Mouse (Mus musculus) heart, embryonic 10.5 days (tissue): Measurements from ENCODE around the gene Camsap1. TPM values are rescaled to one million over a fixed set of nuclear protein-coding genes. Genes with fewer than 3 reads are reported as not detected.

Source experiments
- DNase-seq: peaks from one replicate; pipeline ENCODE4 v3.0.0-alpha.2; 2017; ENCODE audit warnings: low spot score
- H3K27ac ChIP-seq: fragments of 300-500 bp; sonication (generic); 2 replicates; pipeline ENCODE4 v1.5.1; 2016; ENCODE audit warnings: mild to moderate bottlenecking
- H3K27me3 ChIP-seq: fragments of 300-500 bp; sonication (generic); 2 replicates; pipeline ENCODE4 v1.6.1; 2016; ENCODE audit warnings: mild to moderate bottlenecking; ENCODE audit not compliant: poor library complexity, insufficient read depth, severe bottlenecking
- H3K36me3 ChIP-seq: fragments of 300-500 bp; sonication (generic); 2 replicates; pipeline ENCODE4 v1.6.1; 2016; ENCODE audit warnings: mild to moderate bottlenecking, moderate library complexity
- H3K4me1 ChIP-seq: fragments of 300-500 bp; sonication (generic); 2 replicates; pipeline ENCODE4 v1.6.1; 2016; ENCODE audit warnings: mild to moderate bottlenecking
- H3K4me3 ChIP-seq: fragments of 300-500 bp; sonication (generic); 2 replicates; pipeline ENCODE4 v1.5.1; 2016; ENCODE audit warnings: mild to moderate bottlenecking, moderate library complexity
- H3K9me3 ChIP-seq: fragments of 300-500 bp; sonication (generic); 2 replicates; pipeline ENCODE4 v1.6.1; 2016; ENCODE audit warnings: mild to moderate bottlenecking, moderate library complexity
- WGBS: fragments of 180-500 bp; shearing (Covaris S2); methylation state at CpG from one replicate; pipeline ENCODE4 v1.1.7; 2016; 5-methylcytosine and 5-hydroxymethylcytosine counted together
- polyA plus RNA-seq: library from polyadenylated mRNA; unstranded; fragments of >200 nt; fragmentation: Nextera tagmentation; extraction: Ambion mirVana; gene quantifications from 2 replicates; pipeline ENCODE4 v1.2.1, GENCODE M21; 2016

Camsap1 gene
- polyA plus RNA-seq, 1 experiment from 2014 or later = 13.9 TPM

DNA sequence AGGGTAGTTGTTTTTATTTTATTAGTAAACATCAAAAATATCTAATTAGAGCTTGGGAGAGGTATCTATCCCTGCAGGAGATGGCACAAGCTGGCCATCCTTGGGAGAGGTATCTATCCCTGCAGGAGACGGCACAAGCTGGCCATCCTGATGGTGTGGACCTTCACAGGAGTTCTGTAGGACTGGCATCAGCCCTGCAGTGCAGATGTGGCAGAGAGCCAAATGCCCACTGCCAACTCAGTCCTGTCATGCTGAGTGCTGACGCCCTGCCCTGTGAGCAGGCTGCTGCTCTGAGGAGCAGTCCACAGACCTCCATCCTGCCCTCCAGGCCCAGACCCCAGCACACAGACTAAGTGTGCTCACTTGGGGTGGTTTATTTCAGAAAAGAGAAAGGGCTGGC, 18.9 kb upstream of the Camsap1 start:
- WGBS = 90% methylated on average over 2 of the region's 2 CpGs

DNA sequence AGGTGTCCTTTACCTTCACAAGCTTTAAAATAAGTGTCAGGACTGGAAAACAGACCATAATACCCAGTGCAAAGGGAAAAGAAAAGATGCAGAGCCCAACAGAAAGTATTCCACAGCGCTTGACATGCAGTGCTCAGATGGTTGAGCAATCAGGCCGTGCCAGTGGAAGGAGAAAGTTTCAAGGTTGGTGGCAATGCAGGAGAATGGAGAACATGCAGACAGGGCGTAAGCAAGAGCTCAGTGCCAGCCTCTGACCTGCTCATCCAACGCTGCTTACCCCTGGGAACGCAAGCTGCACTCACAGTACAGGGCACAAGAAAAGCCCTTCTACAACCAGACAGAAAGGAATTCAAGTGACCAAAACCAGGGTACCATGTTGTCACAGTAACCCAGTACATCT, 18.1 kb upstream of the Camsap1 start:
- Histone ChIP-seq H3K9me3 (no peaks in the 10 kb centered on the region), H3K27me3 (no peaks in the 10 kb centered on the region), H3K4me1 (no peaks in the 10 kb centered on the region), H3K4me3 (no peak overlapping the region), H3K36me3 (peaks cover 90% of the 10 kb centered on the region), H3K27ac (no peak overlapping the region)
- 92% methylated on average over 5 of the region's 5 CpGs for WGBS
- no peak for DNase-seq

More for the DNA sequence above, 18.9 kb upstream of the Camsap1 start:
- Histone ChIP-seq H3K27ac (no peak overlapping the region), H3K4me1 (no peaks in the 10 kb centered on the region), H3K4me3 (no peak overlapping the region), H3K27me3 (no peaks in the 10 kb centered on the region), H3K9me3 (no peaks in the 10 kb centered on the region), H3K36me3 (peaks cover 92% of the 10 kb centered on the region)
- no peak for DNase-seq

DNA sequence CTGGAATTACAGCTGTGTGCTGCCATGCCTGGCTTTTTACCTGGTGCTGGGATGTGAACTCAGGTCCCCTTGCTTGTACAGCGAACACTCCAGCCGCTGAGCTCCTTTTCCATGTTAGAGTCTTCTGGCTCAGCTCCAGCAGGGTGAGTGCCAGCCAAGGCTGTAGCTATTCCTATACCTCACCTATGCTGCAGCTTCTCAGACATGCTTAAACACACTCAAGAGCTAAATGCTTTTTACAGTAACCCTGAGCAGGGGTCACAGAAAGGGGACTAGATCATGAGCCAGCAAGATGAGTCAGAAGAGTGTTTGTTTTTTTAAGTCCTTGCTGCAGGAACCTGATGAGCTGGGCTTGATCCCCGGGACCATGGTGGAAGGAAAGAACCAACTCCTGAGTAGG, 14.6 kb upstream of the Camsap1 start:
- H3K9me3 ChIP-seq = no peaks in the 10 kb centered on the region
- 88% methylated on average over 3 of the region's 3 CpGs for WGBS
- H3K27ac ChIP-seq = no peak overlapping the region
- peaks cover 66% of the 10 kb centered on the region for H3K36me3 ChIP-seq
- no peaks in the 10 kb centered on the region for H3K27me3 ChIP-seq
- no peaks in the 10 kb centered on the region for H3K4me1 ChIP-seq
- no peak overlapping the region for H3K4me3 ChIP-seq
- DNase-seq = no peak

DNA sequence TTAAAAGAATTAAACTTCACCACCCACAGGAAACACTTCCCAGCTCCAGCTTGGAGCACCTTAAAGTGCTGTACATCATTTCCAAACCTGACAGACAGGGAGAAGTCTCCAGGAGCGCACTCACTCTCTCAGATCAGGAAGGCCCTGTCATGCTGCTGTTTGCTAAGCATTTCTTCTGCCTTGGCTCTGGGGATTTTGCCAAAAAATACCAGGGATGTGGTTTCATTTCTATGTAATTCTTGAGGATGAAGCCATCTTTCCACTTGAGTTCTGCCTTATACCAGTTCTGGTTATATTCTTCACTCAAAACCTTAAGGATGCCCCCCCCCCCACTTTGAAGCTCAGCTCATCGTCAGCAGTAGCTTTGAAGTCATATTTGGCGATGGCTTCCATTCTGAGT, 11.7 kb upstream of the Camsap1 start:
- no peak overlapping the region for H3K27ac ChIP-seq
- DNase-seq = no peak
- H3K4me3 ChIP-seq = no peak overlapping the region
- no peaks in the 10 kb centered on the region for H3K4me1 ChIP-seq
- H3K27me3 ChIP-seq = no peaks in the 10 kb centered on the region
- H3K36me3 ChIP-seq = peaks cover 39% of the 10 kb centered on the region
- H3K9me3 ChIP-seq = no peaks in the 10 kb centered on the region
- WGBS = 85% methylated on average over 3 of the region's 3 CpGs

DNA sequence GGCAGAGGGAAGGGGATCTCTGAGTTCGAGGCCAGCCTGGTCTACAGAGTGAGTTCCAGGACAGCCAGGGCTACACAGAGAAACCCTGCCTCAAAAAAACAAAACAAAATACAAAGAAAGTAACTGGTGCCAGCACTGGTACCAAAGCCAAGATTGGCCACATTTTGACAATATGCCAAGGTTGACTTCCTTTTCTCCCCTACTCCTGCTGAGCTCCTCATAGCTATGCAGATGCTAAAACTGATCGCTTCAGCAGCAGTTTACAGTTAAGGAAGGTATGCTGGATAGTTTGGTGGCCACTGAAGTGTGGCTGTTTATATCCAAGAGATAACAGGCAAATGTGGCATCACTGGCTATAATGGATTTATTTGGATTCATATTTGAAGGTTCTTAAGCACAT, 9.2 kb upstream of the Camsap1 start:
- Histone ChIP-seq H3K36me3 (peaks cover 14% of the 10 kb centered on the region; the same call in 1 of the 2 replicates), H3K4me1 (no peaks in the 10 kb centered on the region), H3K4me3 (no peak overlapping the region), H3K9me3 (no peaks in the 10 kb centered on the region), H3K27me3 (no peaks in the 10 kb centered on the region), H3K27ac (no peak overlapping the region)
- 62% methylated on average over 2 of the region's 2 CpGs for WGBS
- no peak for DNase-seq

DNA sequence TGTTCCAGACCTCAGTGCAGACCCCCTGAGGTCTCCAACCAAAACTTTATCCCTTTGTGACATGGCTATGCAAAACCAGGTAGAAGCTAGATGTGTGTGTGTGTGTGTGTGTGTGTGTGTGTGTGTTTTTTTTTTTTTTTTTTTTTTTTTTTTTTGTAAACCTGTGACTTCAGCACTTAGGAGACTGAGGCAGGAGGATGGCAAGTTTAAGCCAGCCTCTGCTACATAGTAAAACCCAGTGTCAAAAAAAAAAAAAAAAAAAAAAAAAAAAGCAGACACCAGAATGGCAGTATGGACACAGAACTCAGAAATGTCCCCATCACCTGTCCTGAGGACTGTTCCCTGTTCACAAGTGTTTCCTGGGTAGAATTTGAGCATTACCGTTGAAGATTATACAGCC, 6.6 kb upstream of the Camsap1 start:
- no peaks in the 10 kb centered on the region for H3K4me1 ChIP-seq
- WGBS = 97% methylated on average over 1 of the region's 1 CpGs
- no peak for DNase-seq
- H3K27me3 ChIP-seq = 0 out of 2 replicates have a peak, but pooled peaks cover 9% of the 10 kb centered on the region
- H3K27ac ChIP-seq = no peak overlapping the region
- no peaks in the 10 kb centered on the region for H3K36me3 ChIP-seq
- H3K9me3 ChIP-seq = no peaks in the 10 kb centered on the region
- no peak overlapping the region for H3K4me3 ChIP-seq

DNA sequence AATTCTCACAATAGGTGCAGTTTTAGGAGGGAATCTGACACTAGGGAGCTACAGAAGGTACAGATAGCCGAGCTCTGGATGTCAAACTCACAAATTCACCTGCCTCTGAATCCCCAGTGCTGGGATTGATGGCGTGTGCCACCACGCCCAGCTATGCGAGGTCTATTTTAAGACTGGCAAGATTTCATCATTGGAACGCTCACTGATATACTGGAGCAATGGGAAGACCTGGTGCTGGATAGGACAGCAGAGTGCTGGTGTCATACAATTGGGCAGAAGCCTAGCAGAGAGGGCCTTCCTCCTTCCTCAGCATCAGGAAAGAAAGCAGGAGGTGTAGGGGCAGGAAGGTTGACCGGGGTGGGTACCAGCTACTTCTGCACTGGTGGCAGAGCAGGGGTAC, 4.7 kb upstream of the Camsap1 start:
- 80% methylated on average over 6 of the region's 6 CpGs for WGBS
- DNase-seq = no peak
- H3K27ac ChIP-seq = no peak overlapping the region
- H3K36me3 ChIP-seq = no peaks in the 10 kb centered on the region
- H3K4me1 ChIP-seq = peaks cover 9% of the 10 kb centered on the region; the same call in 1 of the 2 replicates
- H3K4me3 ChIP-seq = no peak overlapping the region
- H3K9me3 ChIP-seq = no peaks in the 10 kb centered on the region
- H3K27me3 ChIP-seq = 0 out of 2 replicates have a peak, but pooled peaks cover 9% of the 10 kb centered on the region

DNA sequence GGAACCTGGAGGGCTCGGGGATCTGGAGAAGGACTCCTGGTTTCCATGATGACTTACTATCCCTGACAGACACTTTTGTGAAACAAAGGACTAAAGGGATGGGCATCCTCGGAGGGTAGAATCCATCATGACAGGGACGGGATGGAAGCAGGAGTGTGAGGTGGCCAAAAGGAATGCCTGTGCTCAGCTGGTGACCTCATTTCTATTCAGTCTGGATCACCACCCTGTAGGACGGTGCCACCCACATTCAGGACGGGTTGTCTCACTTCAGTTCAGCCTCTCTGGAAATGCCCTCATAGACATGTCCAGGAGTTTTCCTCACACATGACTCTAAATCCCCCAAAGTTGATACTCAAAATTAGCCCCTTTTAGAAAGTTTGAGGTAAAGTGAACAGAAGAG, 3.5 kb upstream of the Camsap1 start:
- Histone ChIP-seq H3K4me3 (no peak overlapping the region), H3K4me1 (peaks cover 15% of the 10 kb centered on the region), H3K9me3 (no peaks in the 10 kb centered on the region), H3K27me3 (0 out of 2 replicates have a peak, but pooled peaks cover 9% of the 10 kb centered on the region), H3K36me3 (no peaks in the 10 kb centered on the region), H3K27ac (no peak overlapping the region)
- WGBS = 63% methylated on average over 5 of the region's 5 CpGs
- no peak for DNase-seq

DNA sequence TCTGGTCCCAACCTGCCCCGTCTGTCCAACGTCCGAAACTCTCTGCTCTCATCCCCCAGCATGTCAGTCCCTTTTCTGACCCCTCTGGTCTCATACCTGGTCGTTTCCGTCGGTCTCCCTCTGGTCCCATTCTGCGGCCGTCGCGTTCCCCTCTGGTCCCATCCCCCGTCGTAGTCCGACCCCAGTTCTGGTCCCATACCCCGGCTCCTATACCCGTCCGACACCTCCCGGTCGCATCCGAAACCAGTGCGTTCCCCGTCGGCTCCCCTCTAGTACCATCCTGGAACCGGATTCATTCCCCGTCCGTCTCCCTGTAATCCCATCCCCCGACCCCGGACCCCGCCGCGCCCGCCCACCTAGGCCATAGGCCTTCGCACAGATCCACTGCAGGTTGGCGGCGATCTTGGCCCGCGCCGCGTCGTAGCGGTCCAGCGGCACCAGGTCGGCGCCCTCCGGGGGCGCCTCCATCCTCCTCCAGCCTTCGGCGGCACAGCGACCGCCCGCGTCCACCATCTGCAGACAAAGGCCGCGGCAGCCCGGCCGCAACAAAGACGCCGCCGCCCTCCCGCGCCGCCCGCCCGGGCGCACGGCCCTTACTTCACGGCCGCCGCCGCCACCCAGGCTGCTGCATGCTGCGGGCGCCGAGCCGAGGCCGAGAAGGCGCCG, 523 bp downstream of the Camsap1 start:
- 2% methylated on average over 76 of the region's 76 CpGs for WGBS
- no peaks in the 10 kb centered on the region for H3K9me3 ChIP-seq
- peaks cover 51% of the 10 kb centered on the region for H3K4me1 ChIP-seq
- peaks cover 2% of the 10 kb centered on the region; the same call in 1 of the 2 replicates for H3K36me3 ChIP-seq
- DNase-seq = peak; percentile 79
- H3K27me3 ChIP-seq = 0 out of 2 replicates have a peak, but pooled peaks cover 9% of the 10 kb centered on the region
- peak overlapping the region; percentile 93 for H3K27ac ChIP-seq
- peak overlapping the region; percentile 70 for H3K4me3 ChIP-seq

DNA sequence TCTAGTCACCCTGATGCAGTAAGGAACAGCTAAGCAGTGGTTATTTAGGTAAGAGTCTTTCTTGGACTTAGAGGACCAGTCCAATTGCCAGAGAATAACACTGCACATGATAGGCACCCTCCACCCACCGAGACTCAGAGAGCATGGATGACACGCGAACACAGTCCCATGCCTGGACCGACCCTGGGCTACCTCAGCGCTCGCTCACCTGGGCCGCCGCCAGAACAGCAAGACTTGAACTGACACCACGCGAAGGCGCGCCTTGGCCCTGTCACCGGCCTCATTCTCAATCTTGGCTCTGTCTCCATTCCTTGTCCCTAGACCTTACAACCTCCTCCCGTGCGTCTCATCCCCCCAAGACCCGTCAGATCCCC, 1.0 kb downstream of the Camsap1 start:
- under 1% methylated on average over 16 of the region's 16 CpGs for WGBS
- DNase-seq = peak; percentile 85
- peak overlapping the region; percentile 93 for H3K27ac ChIP-seq
- H3K4me1 ChIP-seq = peaks cover 51% of the 10 kb centered on the region
- 0 out of 2 replicates have a peak, but pooled peaks cover 9% of the 10 kb centered on the region for H3K27me3 ChIP-seq
- no peaks in the 10 kb centered on the region for H3K9me3 ChIP-seq
- H3K36me3 ChIP-seq = peaks cover 2% of the 10 kb centered on the region; the same call in 1 of the 2 replicates
- H3K4me3 ChIP-seq = peak overlapping the region; percentile 70

DNA sequence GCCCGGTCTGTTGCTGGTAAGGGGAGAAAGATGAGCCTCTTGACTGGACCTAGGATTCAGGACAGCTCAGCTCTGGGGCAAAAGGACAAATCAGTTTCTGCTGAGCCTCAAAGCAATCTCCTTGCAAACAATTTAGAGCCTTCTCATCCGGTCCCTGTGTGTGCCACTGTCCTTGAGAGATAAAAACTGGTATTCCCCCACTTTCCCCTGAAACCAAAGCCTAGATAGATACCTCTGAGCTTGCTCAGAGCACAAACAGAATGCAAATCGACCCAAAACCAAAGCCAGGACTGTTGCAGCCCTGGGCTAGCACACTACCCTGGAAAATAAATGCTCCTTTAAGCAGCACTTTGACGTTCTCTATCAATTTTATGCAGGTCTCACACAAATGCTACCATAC, 4.1 kb downstream of the Camsap1 start:
- whole genome bisulfite sequencing = 70% methylated on average over 4 of the region's 4 CpGs
- H3K4me3 ChIP-seq = no peak overlapping the region
- 0 out of 2 replicates have a peak overlapping the region, but pooled peaks have one; percentile 6 for H3K27ac ChIP-seq
- no peaks in the 10 kb centered on the region for H3K9me3 ChIP-seq
- H3K36me3 ChIP-seq = peaks cover 2% of the 10 kb centered on the region
- DNase-seq = no peak
- H3K27me3 ChIP-seq = no peaks in the 10 kb centered on the region
- peaks cover 47% of the 10 kb centered on the region for H3K4me1 ChIP-seq

DNA sequence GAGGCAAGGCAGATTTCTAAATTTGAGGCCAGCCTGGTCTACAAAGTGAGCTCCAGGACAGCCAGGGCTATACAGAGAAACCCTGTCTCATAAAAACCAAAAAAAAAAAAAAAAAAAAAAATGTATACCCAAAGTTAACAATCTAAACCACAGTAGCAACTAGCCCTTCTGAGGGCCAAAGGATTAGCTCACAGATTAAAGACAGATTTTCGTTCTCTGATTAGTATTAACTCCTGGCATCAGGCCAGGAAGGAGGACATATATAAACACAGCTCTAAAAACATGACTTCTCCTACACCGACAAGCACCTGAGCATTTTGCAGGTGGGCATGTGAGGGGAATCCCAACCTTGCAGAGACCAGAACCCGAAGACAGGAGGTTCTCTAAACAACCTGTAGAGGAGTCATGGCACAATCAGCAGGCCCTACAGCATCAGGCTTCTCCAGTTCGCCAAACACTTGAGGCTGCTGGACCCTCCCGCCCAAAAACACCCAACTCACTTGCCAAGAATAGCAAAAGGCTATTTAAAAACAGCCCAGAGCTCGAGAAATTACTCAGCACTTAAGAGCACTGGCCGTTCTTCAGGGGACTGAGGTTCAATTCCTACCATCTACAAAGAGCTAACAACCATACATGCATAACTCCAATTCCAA, 5.4 kb downstream of the Camsap1 start:
- Histone ChIP-seq H3K27me3 (no peaks in the 10 kb centered on the region), H3K4me3 (0 out of 2 replicates have a peak overlapping the region, but pooled peaks have one; percentile 4), H3K9me3 (no peaks in the 10 kb centered on the region), H3K36me3 (peaks cover 4% of the 10 kb centered on the region), H3K4me1 (peaks cover 51% of the 10 kb centered on the region), H3K27ac (no peak overlapping the region)
- WGBS = 52% methylated on average over 7 of the region's 7 CpGs
- DNase-seq = no peak

DNA sequence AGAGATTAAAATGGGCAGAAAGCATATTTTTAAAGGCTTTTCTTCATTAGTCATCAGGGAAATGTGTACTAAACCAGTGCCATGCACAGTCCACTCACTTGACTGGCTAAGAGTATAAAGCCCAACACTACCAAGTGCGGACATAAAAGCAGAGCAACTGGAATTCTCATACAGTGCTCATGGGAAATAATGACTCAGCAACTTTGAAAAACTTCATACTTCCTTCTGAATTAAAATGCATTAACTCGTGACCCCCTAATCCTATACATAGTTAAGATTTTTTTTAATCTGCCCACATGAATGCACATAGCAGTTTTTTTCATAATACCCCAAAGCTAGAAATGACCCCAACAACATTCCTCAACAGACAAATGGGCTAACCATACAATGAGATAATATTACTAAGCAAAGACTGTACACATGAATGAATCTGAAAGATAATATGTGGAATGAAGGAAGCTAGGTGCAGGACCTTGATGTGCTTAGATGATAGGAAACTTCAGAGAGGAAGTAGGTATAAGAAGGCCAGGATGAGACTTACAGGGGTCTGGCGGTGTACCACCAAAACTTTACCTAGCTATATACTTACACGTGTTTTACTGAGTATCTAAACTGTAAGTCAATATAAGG, 7.8 kb downstream of the Camsap1 start:
- WGBS = 88% methylated on average over 4 of the region's 4 CpGs
- Histone ChIP-seq H3K9me3 (no peaks in the 10 kb centered on the region), H3K4me3 (no peak overlapping the region), H3K27me3 (no peaks in the 10 kb centered on the region), H3K36me3 (peaks cover 9% of the 10 kb centered on the region), H3K27ac (no peak overlapping the region), H3K4me1 (peaks cover 46% of the 10 kb centered on the region)
- no peak for DNase-seq
